Mouse (Mus musculus) megakaryocyte, embryonic 14.5 days (primary cell): Measurements from ENCODE around the gene Srrm1.

ENCODE experiments used
- FLI1 ChIP-seq: IDR thresholded peaks from 2 replicates; pipeline ENCODE4 v1.6.1; 2012; ENCODE audit warnings: low read length, inconsistent platforms, mixed read lengths
- GATA1 ChIP-seq: IDR thresholded peaks from 3 replicates; pipeline ENCODE4 v1.6.1; 2012; ENCODE audit warnings: mixed read lengths, low read length, inconsistent platforms, borderline replicate concordance

DNA sequence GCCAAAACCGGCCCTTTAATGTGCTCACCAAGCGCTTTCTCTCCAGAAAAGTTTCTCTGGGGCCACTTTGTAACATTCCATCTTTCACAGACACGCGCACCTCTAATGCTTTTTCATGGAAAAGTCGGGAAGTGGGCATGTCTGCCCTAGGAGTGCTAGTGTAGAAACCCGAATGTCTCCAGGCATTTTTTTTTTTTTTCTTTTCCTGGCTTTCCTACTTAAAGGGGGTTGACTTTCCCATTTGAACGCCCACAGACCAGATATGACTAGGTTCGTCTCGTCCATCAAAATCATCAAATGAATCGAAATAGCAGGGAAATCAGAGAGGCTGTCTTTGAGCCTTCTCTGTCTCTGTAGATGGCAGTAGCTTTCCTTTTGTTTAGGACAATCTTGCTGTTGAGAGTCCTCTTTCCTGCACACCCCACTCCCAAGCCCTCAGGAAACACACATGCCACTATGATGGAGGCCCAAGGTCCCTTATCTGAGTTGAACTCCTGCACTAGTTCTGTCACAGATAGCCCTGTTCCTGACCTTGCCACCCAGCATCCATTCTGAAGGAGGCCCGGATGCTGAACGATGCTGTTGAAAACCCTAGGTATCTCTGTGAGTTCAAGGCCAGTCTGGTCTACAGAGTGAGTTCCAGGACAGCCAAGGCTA lies 801 bp upstream of the Srrm1 start:
- TF ChIP-seq FLI1 (no peak), GATA1 (no peak)
